Mouse (Mus musculus): ENCODE measurements at regions not wholly inside any gene's neighbourhood (a gene's known extent, or its start where the extent isn't known, plus 50 kb on each side); places are given as distances from the start of the nearest gene placed in this dataset.

DNA sequence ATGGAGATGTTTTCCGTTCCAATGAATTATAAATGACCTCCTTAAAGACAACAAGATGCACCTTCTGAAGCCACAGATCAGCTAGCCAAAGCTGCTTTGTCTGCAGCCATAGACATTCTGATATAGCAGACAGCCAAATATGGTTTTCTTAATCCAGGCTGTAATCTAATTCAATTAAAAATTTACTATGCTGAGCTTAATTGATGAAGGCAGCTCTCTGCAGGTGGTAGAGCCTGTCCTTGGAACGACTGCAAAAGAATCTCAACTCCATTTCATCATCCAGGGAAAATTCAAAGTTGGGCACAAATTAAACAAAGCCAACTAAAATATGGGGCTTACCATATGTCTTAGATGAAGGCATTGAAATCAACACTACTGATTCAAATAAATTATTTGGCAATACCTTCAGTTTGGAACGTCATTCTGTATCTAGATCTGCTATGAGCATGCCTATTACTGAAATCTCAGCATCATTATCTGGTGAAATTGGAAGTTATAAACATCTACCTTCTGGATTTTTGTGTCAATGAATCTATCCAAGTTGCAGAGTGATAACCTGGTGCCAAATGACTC lies 615.4 kb upstream of the Ins1 start:
- no peak overlapping the region for H3K27ac ChIP-seq (ENCODE audit: low read length)
- no peaks in the 10 kb centered on the region for H3K4me1 ChIP-seq (replicated peaks; ENCODE audit: control insufficient read depth, insufficient read depth, low read length)
- H3K27me3 ChIP-seq (replicated peaks; ENCODE audit: control insufficient read depth, insufficient read depth, low read length), result no peaks in the 10 kb centered on the region
- no peaks in the 10 kb centered on the region for H3K36me3 ChIP-seq (ENCODE audit: control insufficient read depth, insufficient read depth)
- H3K4me2 ChIP-seq (ENCODE audit: low read length), result no peak overlapping the region
- no peaks in the 10 kb centered on the region for H3K9me3 ChIP-seq (ENCODE audit: control insufficient read depth, low read length)
- H3K9ac ChIP-seq (replicated peaks; ENCODE audit: low read depth, low read length), result no peak overlapping the region
- H3K4me3 ChIP-seq (replicated peaks; ENCODE audit: low read length), result no peak overlapping the region
- WGBS, result 69% methylated on average over 3 of the region's 3 CpGs
- peak; percentile 77 for ATAC-seq

DNA sequence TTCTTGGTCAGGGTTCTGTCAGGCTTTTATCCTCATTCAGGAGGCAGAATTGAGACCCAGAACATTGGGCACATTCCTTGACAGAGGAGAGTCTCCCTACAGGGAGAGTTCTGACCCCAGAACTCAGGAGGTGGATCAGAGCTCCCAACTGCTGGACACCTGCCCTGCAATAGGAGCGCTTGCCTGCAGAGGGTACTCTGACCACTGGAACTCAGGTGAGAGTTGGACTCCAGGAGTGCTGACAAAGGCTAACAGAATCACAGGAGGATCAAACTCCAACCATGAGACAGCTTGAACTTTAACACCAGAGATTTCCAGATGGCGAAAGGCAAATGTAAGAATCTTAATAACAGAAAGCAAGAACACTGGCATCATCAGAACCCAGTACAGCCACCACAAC lies 603.9 kb upstream of the Ins1 start:
- ATAC-seq, result no peak
- Histone ChIP-seq H3K36me3 (ENCODE audit: control insufficient read depth, insufficient read depth) (no peaks in the 10 kb centered on the region), H3K9ac (replicated peaks; ENCODE audit: low read depth, low read length) (no peak overlapping the region), H3K27ac (ENCODE audit: low read length) (no peak overlapping the region), H3K4me3 (replicated peaks; ENCODE audit: low read length) (no peak overlapping the region), H3K4me1 (replicated peaks; ENCODE audit: control insufficient read depth, insufficient read depth, low read length) (no peaks in the 10 kb centered on the region), H3K4me2 (ENCODE audit: low read length) (no peak overlapping the region), H3K9me3 (ENCODE audit: control insufficient read depth, low read length) (no peaks in the 10 kb centered on the region), H3K27me3 (replicated peaks; ENCODE audit: control insufficient read depth, insufficient read depth, low read length) (no peaks in the 10 kb centered on the region)
- WGBS, result 95% methylated on average over 2 of the region's 2 CpGs

DNA sequence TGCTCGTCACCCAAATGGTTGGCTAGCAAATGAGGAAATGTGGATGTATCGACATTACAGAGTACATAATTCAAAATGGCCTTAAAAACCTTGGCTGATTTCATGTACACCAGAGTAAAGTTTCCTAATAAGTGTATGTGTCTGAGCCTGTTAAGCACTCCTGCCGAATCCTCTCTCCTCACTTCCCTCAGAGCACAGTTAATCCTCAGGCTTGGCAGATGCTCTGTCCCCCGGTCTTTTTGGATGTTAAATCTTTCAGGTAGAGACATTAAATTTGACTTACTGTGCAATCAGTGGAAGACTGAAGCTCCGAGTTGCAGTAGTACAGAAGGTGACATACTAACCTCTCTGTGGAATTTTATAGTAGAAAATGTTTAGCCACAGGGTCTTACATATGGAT lies 597.5 kb upstream of the Ins1 start:
- Histone ChIP-seq H3K27me3 (replicated peaks; ENCODE audit: control insufficient read depth, insufficient read depth, low read length) (no peaks in the 10 kb centered on the region), H3K4me1 (replicated peaks; ENCODE audit: control insufficient read depth, insufficient read depth, low read length) (no peaks in the 10 kb centered on the region; the same call in 1 of the 2 replicates), H3K9ac (replicated peaks; ENCODE audit: low read depth, low read length) (no peak overlapping the region), H3K4me3 (replicated peaks; ENCODE audit: low read length) (no peak overlapping the region), H3K4me2 (ENCODE audit: low read length) (no peak overlapping the region), H3K27ac (ENCODE audit: low read length) (no peak overlapping the region), H3K9me3 (ENCODE audit: control insufficient read depth, low read length) (no peaks in the 10 kb centered on the region), H3K36me3 (ENCODE audit: control insufficient read depth, insufficient read depth) (no peaks in the 10 kb centered on the region)
- 89% methylated on average over 5 of the region's 5 CpGs for WGBS
- ATAC-seq, result no peak

DNA sequence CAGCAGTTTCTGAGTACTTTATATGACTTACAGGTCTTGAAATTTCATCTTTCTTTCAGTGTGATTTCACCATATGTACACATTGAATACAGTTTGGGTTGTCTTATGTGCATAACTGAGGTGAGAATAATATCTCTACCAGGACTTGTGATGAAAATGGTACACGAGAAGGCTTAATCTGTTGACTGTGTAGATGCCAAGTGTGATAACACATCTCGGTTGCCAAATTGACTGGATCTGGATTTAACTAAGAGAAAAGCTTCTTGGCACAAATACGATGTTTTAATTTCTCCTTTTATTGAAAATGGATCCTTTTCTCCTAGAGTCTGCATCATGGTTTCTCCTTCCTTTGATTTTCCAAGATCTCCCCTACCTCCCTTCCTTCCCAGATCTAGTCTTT lies 588.4 kb upstream of the Ins1 start:
- H3K36me3 ChIP-seq (ENCODE audit: control insufficient read depth, insufficient read depth), result no peaks in the 10 kb centered on the region
- H3K4me3 ChIP-seq (replicated peaks; ENCODE audit: low read length), result no peak overlapping the region
- no peaks in the 10 kb centered on the region for H3K27me3 ChIP-seq (replicated peaks; ENCODE audit: control insufficient read depth, insufficient read depth, low read length)
- no peak overlapping the region for H3K9ac ChIP-seq (replicated peaks; ENCODE audit: low read depth, low read length)
- WGBS, result 71% methylated on average over 3 of the region's 3 CpGs
- no peak for ATAC-seq
- H3K4me2 ChIP-seq (ENCODE audit: low read length), result no peak overlapping the region
- H3K9me3 ChIP-seq (ENCODE audit: control insufficient read depth, low read length), result no peaks in the 10 kb centered on the region
- H3K27ac ChIP-seq (ENCODE audit: low read length), result no peak overlapping the region
- no peaks in the 10 kb centered on the region; the same call in 1 of the 2 replicates for H3K4me1 ChIP-seq (replicated peaks; ENCODE audit: control insufficient read depth, insufficient read depth, low read length)

All from forebrain, embryonic 16.5 days (tissue).